In genomic region chr19:24017427-24017826, GRCm38 (mm10) we compare ENCODE assay signal across 9 mouse cellular contexts. TPM values are rescaled to one million over a fixed set of nuclear protein-coding genes. Genes with fewer than 3 reads are reported as not detected.
DNase-seq lines count a peak whose midpoint lies in the region; ATAC-seq lines count a peak whose summit lies in the region.
"Had no signal": no experiment of that assay in that cellular context is flagged by ENCODE, and none has a peak within 500 bp of the region (broad histone marks: within the 10 kb centered on the region; RNA-seq: fewer than 3 reads in every experiment).

No protein-coding gene starts in this region.

- peak; percentile 78 for ATAC-seq in heart, embryonic 16.5 days (replicated peaks; ENCODE audit: extremely low read depth, insufficient read depth, low FRiP score)

- 5% methylated on average over 1 of the region's 1 CpGs for WGBS in heart, embryonic 16.5 days

- peaks cover 29% of the 10 kb centered on the region for H3K4me1 ChIP-seq in heart, embryonic 16.5 days (ENCODE audit: control insufficient read depth, insufficient read depth, low read length)

- no peaks in the 10 kb centered on the region for H3K27me3 ChIP-seq in heart, embryonic 16.5 days (ENCODE audit: control insufficient read depth, insufficient read depth, low read length)

- H3K36me3 ChIP-seq in heart, embryonic 16.5 days (ENCODE audit: control insufficient read depth, insufficient read depth), result 0 out of 2 replicates have a peak, but pooled peaks cover 4% of the 10 kb centered on the region

- no peak overlapping the region for H3K9ac ChIP-seq in heart, embryonic 16.5 days (ENCODE audit: low read length)
- H3K9ac ChIP-seq: liver, embryonic 14.5 days had no signal

- H3K4me2 ChIP-seq in heart, embryonic 16.5 days (ENCODE audit: low read depth, low read length), result no peak overlapping the region

- H3K27ac ChIP-seq in heart, embryonic 16.5 days (ENCODE audit: low read length), result peak overlapping the region; percentile 87
- H3K27ac ChIP-seq: liver, embryonic 14.5 days had no signal

- H3K4me3 ChIP-seq in heart, embryonic 16.5 days (ENCODE audit: low read length), result no peak overlapping the region

- no peaks in the 10 kb centered on the region for H3K9me3 ChIP-seq in heart, embryonic 16.5 days (replicated peaks; ENCODE audit: control insufficient read depth, low read length)

- DNase-seq in ES-CJ7 (ENCODE audit: low read depth, low spot score), result peak; percentile 71
- peak; percentile 62 for DNase-seq in adrenal gland, postnatal 14 days
- peak; percentile 79 for DNase-seq in kidney, postnatal 14 days
- peak; percentile 56 for DNase-seq in skeletal muscle tissue, adult 2 months (ENCODE audit: low read depth, low spot score)
- no peak for DNase-seq in thymus, postnatal 25 days
- no peak for DNase-seq in cerebellum, postnatal 36 days
- DNase-seq in frontal cortex, postnatal 10 days (ENCODE audit: low spot score in 2 of 2), result no peak

RNA-seq across cellular contexts. Expression of gene Fam189a2, which starts 13.4 kb away (rescaled TPM):
- total RNA-seq in adrenal gland, postnatal 14 days (2021), result 8.7 and 12.3 TPM in 2 replicates
- polyA plus RNA-seq in heart, embryonic 16.5 days (2015; fragmentation: Nextera tagmentation; extraction: Ambion mirVana), result 5.6 and 6.0 TPM in 2 replicates

Comparison
In these comparisons a context has a peak if more than half of its experiments do, and no peak if none do; other contexts are left out.
1. DNase-seq: peak in ES-CJ7 (single experiment), adrenal gland, postnatal 14 days (single experiment), kidney, postnatal 14 days (single experiment) and skeletal muscle tissue, adult 2 months (single experiment); none in thymus, postnatal 25 days (single experiment), cerebellum, postnatal 36 days (0 of 2) and frontal cortex, postnatal 10 days (0 of 2).